Mouse (Mus musculus) intestine, postnatal 0 days (tissue): ENCODE results near the gene Ms4a4b. TPM values are rescaled to one million over a fixed set of nuclear protein-coding genes. Genes with fewer than 3 reads are reported as not detected.

Experiments
- ATAC-seq: fragments of 200-750 bp; cut with Nextera tagmentation; 2 replicates; pipeline ENCODE4 v1.8.0; 2017; ENCODE audit warnings: mild to moderate bottlenecking, moderate TSS enrichment, moderate library complexity
- H3K27ac ChIP-seq: fragments of 300-500 bp; sonication (generic); 2 replicates; pipeline ENCODE4 v1.5.1; 2014; ENCODE audit warnings: mild to moderate bottlenecking, low read depth, low read length, moderate library complexity
- H3K27me3 ChIP-seq: fragments of 300-500 bp; sonication (generic); replicated peaks from 2 replicates; pipeline ENCODE4 v1.6.1; 2014; ENCODE audit warnings: low read length, mixed read lengths; ENCODE audit not compliant: control insufficient read depth, insufficient read depth
- H3K36me3 ChIP-seq: fragments of 300-500 bp; sonication (generic); 2 replicates; pipeline ENCODE4 v1.6.1; 2014; ENCODE audit warnings: mild to moderate bottlenecking, moderate library complexity; ENCODE audit not compliant: control insufficient read depth, insufficient read depth
- H3K4me1 ChIP-seq: fragments of 300-500 bp; sonication (generic); replicated peaks from 2 replicates; pipeline ENCODE4 v1.6.1; 2014; ENCODE audit warnings: antibody characterized with exemption, low read length, mixed read lengths; ENCODE audit not compliant: control insufficient read depth, insufficient read depth
- H3K4me2 ChIP-seq: fragments of 300-500 bp; sonication (generic); replicated peaks from 2 replicates; pipeline ENCODE4 v1.6.1; 2014; ENCODE audit warnings: low read depth, mild to moderate bottlenecking, moderate library complexity
- H3K4me3 ChIP-seq: fragments of 300-500 bp; sonication (generic); 2 replicates; pipeline ENCODE4 v1.5.1; 2014; ENCODE audit warnings: low read depth, low read length
- H3K9ac ChIP-seq: fragments of 300-500 bp; sonication (generic); 2 replicates; pipeline ENCODE4 v1.6.1; 2014; ENCODE audit warnings: mild to moderate bottlenecking, low read depth, low read length
- H3K9me3 ChIP-seq: fragments of 300-500 bp; sonication (generic); 2 replicates; pipeline ENCODE4 v1.6.1; 2016; ENCODE audit warnings: mixed run types; ENCODE audit not compliant: control insufficient read depth
- CTCF ChIP-seq: sonication (generic); IDR thresholded peaks from 2 replicates; pipeline ENCODE4 v1.5.1; 2016; ENCODE audit warnings: low read depth, mild to moderate bottlenecking, control low read depth, antibody characterized with exemption, moderate library complexity
- WGBS: fragments of 180-500 bp; shearing (Covaris S2); extraction: QIAGEN DNeasy Blood & Tissue Kit; methylation state at CpG from one replicate; pipeline ENCODE4 v1.1.7; 2014; 5-methylcytosine and 5-hydroxymethylcytosine counted together
- polyA plus RNA-seq: library from polyadenylated mRNA; unstranded; fragments of >200 nt; fragmentation: Nextera tagmentation; extraction: Ambion mirVana; gene quantifications from 2 replicates; pipeline ENCODE4 v1.2.1, GENCODE M21; 2015

The Ms4a4b gene
- polyA plus RNA-seq = 1.0 and 1.6 TPM in 2 replicates

DNA sequence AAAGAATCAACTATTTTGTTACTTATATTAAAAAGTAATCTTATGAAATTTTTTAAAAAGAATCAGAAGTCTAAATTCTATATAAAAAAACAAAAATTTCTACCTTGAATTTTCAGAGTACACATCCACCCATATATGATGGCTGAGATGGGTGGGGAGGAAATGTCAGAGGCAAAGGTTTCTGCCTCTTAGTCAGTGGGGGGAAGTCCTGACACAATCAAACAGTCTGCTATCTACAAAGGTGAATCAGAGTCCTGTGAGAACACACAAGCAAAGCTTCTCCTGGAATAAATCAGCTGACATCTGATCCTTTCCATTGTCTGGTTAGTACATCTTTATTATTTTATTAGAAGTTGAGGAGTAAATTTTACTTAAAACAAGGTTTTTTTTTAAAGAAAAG is at the start of gene Ms4a4b:
Ms4a4b (plus strand) TSS at position 216 of the 400 bp plus-strand sequence.
- Histone ChIP-seq H3K4me3 (no peak within 1 kb of the TSS), H3K36me3 (no peaks in the 10 kb centered on the region), H3K9me3 (no peaks in the 10 kb centered on the region), H3K27me3 (no peaks in the 10 kb centered on the region), H3K9ac (no peak within 1 kb of the TSS), H3K4me1 (no peaks in the 10 kb centered on the region), H3K4me2 (no peak within 1 kb of the TSS), H3K27ac (no peak within 1 kb of the TSS)
- no peak for TF ChIP-seq CTCF
- no peak for ATAC-seq

DNA sequence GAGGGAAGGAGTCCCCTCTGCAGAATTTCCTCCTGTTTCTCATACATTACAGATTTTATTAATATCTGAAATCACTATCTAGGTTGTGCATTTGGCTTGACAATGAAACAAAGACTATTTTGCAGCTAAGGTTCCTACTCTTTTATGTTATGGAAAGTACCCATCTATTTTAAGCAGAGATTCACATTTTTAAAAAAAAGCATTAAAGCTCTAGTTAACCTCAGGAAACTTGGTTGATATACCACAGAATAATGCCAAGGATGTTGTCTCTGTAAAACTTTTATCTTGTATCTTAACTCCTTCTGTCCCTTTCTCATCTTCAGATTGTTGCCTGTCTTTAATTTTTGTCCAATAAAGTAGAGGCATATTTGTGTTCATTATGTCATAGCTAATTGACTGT is 47.6 kb upstream of the Ms4a4b start:
- no peaks in the 10 kb centered on the region for H3K9me3 ChIP-seq
- ATAC-seq = no peak
- no peak for TF ChIP-seq CTCF

DNA sequence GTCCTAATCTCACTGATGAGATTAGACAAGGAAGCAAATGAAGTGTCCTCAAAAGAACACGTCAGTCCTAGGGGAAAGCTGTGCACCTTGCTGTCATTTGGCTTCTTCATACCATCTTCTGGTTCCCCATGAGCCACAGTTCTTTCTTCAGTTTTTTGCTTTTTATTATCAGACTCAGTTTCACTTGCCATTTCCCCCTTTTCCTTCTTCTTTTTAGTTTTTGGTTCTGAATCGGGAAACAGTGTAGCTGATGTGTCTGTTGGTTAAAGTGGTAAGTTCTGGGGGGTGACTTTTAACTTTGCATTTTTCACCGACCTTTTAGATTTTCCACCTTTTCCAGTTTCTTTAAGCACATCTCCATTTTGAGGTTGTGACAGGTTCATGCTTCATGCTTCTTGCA is 38.8 kb upstream of the Ms4a4b start, which contains the start of gene Ms4a4c:
Ms4a4c (plus strand) TSS at position 244 of the 400 bp plus-strand sequence.
- ATAC-seq = no peak
- Histone ChIP-seq H3K4me2 (no peak within 1 kb of the TSS), H3K27ac (no peak within 1 kb of the TSS), H3K9ac (no peak within 1 kb of the TSS), H3K36me3 (no peaks in the 10 kb centered on the region), H3K4me1 (no peaks in the 10 kb centered on the region), H3K27me3 (no peaks in the 10 kb centered on the region), H3K9me3 (no peaks in the 10 kb centered on the region), H3K4me3 (no peak within 1 kb of the TSS)
- WGBS = 84% methylated on average over 3 of the region's 3 CpGs
- TF ChIP-seq CTCF = no peak

More for the DNA sequence above, 47.6 kb upstream of the Ms4a4b start:
- Histone ChIP-seq H3K36me3 (no peaks in the 10 kb centered on the region), H3K4me1 (no peaks in the 10 kb centered on the region), H3K4me2 (no peak overlapping the region), H3K27me3 (no peaks in the 10 kb centered on the region), H3K9ac (no peak overlapping the region), H3K27ac (no peak overlapping the region), H3K4me3 (no peak overlapping the region)

DNA sequence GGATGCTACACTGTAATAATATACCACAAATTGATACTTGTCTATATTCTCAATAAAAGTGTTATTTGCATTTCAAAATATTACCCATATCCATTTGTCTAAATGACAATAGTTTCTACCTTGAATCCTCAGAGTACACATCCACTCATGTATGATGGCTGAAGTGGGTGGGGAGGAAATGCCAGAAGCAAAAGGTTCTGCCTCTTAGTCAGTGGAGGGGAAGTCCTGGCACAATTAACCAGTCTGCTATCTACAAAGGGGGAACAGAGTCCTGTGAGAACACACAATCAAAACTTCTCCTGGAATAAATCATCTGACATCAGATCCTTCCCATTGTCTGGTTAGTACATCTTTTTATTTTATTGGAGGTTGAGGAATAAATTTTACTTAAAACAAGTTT is 35.9 kb upstream of the Ms4a4b start:
- H3K36me3 ChIP-seq = no peaks in the 10 kb centered on the region
- ATAC-seq = no peak
- no peak overlapping the region for H3K4me3 ChIP-seq
- no peaks in the 10 kb centered on the region for H3K4me1 ChIP-seq
- H3K27me3 ChIP-seq = no peaks in the 10 kb centered on the region
- H3K27ac ChIP-seq = no peak overlapping the region
- no peak for TF ChIP-seq CTCF
- H3K4me2 ChIP-seq = no peak overlapping the region
- H3K9ac ChIP-seq = no peak overlapping the region
- H3K9me3 ChIP-seq = no peaks in the 10 kb centered on the region

DNA sequence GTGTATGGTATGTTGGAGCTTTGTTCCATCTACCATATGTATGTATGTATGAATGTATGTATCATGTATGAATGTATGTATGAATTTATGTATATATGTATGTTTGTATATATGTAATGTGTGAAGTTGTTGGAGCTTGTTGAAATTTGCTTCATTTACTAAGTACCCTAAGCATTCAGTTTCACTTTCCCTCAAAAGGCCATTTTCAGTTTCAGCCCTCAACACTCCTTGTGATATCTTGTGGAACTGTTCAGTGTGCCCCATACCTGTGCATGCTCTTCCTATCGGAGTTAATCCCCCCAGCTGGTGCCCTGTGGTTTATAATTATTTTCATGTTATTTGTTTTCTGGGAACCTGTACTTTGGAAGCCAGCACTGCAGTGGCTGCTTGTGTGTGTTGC is 34.8 kb upstream of the Ms4a4b start:
- no peaks in the 10 kb centered on the region for H3K27me3 ChIP-seq
- no peak for ATAC-seq
- no peak overlapping the region for H3K4me2 ChIP-seq
- no peaks in the 10 kb centered on the region for H3K4me1 ChIP-seq
- H3K27ac ChIP-seq = no peak overlapping the region
- 88% methylated on average over 1 of the region's 1 CpGs for WGBS
- H3K36me3 ChIP-seq = no peaks in the 10 kb centered on the region
- no peak overlapping the region for H3K9ac ChIP-seq
- no peak for TF ChIP-seq CTCF
- H3K4me3 ChIP-seq = no peak overlapping the region
- H3K9me3 ChIP-seq = no peaks in the 10 kb centered on the region

DNA sequence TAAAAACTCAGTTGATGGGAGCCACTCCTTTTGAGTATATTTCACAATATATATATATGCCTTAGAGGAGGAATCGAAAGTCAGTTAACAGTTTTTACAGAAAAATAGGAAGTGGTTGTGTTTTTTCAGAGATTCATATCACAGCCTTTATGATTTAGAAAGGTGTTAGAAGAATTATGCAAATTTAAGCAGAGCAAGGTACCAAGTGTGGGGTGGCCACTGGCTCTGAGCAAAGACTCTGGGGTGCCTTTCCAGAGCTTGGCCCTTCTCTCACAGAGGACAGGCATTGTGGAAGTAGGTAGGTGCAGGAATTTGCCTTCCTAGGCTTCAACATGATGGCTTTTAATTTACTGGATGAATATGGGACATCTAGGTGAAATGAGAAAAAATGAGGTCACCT is 31.7 kb upstream of the Ms4a4b start:
- Histone ChIP-seq H3K27me3 (no peaks in the 10 kb centered on the region), H3K27ac (no peak overlapping the region), H3K4me3 (no peak overlapping the region), H3K36me3 (no peaks in the 10 kb centered on the region), H3K9ac (no peak overlapping the region), H3K9me3 (no peaks in the 10 kb centered on the region), H3K4me1 (no peaks in the 10 kb centered on the region), H3K4me2 (no peak overlapping the region)
- ATAC-seq = no peak
- WGBS = 87% methylated on average over 1 of the region's 1 CpGs
- no peak for TF ChIP-seq CTCF

DNA sequence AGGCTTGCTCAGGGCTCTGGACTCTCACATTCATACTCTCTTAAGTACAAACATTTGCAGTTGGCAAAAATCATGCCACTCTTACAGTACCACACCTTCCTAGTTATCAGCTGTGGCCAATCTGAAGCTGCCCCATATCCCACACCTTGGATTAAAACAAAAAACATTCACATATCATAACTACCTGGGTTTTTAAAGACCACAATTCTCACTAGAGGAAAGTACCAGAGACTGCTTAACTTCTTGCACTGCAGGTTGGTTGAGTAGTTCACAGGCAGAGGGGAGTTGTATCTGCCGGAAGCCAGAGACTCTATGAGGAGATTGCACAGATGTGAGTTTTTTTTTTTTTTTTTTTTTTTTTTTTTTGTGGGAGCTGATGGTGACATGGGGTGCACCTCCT is 29.3 kb upstream of the Ms4a4b start:
- WGBS = 90% methylated on average over 1 of the region's 1 CpGs
- no peak for ATAC-seq
- no peak for TF ChIP-seq CTCF
- H3K27me3 ChIP-seq = no peaks in the 10 kb centered on the region
- no peaks in the 10 kb centered on the region for H3K9me3 ChIP-seq
- H3K36me3 ChIP-seq = no peaks in the 10 kb centered on the region
- H3K9ac ChIP-seq = no peak overlapping the region
- no peak overlapping the region for H3K27ac ChIP-seq
- no peaks in the 10 kb centered on the region for H3K4me1 ChIP-seq
- H3K4me3 ChIP-seq = no peak overlapping the region
- no peak overlapping the region for H3K4me2 ChIP-seq
